Mouse (Mus musculus) embryo, embryonic 11 days (tissue): Measurements from ENCODE around the gene Stim2.

Experiments used
- DNase-seq: peaks from one replicate; pipeline ENCODE4 v3.0.0-alpha.2; 2015

Gene Stim2

GRCm38 (mm10) chr5:53995316-53995715, 3.0 kb upstream of the Stim2 start:
- DNase-seq: peak; percentile 80

- DNase-seq: no peak
Measured at GRCm38 (mm10) chr5:53996822-53997221, 1.5 kb upstream of the Stim2 start.

- peak; percentile 79 for DNase-seq
Measured at GRCm38 (mm10) chr5:53998743-53999460, 603 bp downstream of the Stim2 start.

GRCm38 (mm10) chr5:53999461-53999770, 1.1 kb downstream of the Stim2 start:
- DNase-seq: no peak

- peak; percentile 36 for DNase-seq
Measured at GRCm38 (mm10) chr5:53999831-54000230, 1.5 kb downstream of the Stim2 start.

- DNase-seq: no peak
Measured at GRCm38 (mm10) chr5:54001021-54001420, 2.7 kb downstream of the Stim2 start.

- no peak for DNase-seq
Measured at GRCm38 (mm10) chr5:54005111-54005864, 7.0 kb downstream of the Stim2 start.

- no peak for DNase-seq
Measured at GRCm38 (mm10) chr5:54005865-54006225, 7.5 kb downstream of the Stim2 start.

- no peak for DNase-seq
Measured at GRCm38 (mm10) chr5:54006845-54007244, 8.5 kb downstream of the Stim2 start.

GRCm38 (mm10) chr5:54007617-54008016, 9.3 kb downstream of the Stim2 start:
- DNase-seq: no peak

- no peak for DNase-seq
Measured at GRCm38 (mm10) chr5:54013271-54013670, 15.0 kb downstream of the Stim2 start.

GRCm38 (mm10) chr5:54017143-54017542, 18.8 kb downstream of the Stim2 start:
- no peak for DNase-seq

- no peak for DNase-seq
Measured at GRCm38 (mm10) chr5:54018856-54019255, 20.6 kb downstream of the Stim2 start.

- no peak for DNase-seq
Measured at GRCm38 (mm10) chr5:54019546-54019945, 21.2 kb downstream of the Stim2 start.

GRCm38 (mm10) chr5:54024610-54025009, 26.3 kb downstream of the Stim2 start:
- no peak for DNase-seq

- DNase-seq: no peak
Measured at GRCm38 (mm10) chr5:54025630-54026029, 27.3 kb downstream of the Stim2 start.

GRCm38 (mm10) chr5:54033217-54033616, 34.9 kb downstream of the Stim2 start:
- no peak for DNase-seq

- DNase-seq: peak; percentile 23
Measured at GRCm38 (mm10) chr5:54034680-54035079, 36.4 kb downstream of the Stim2 start.

GRCm38 (mm10) chr5:54038615-54039014, 40.3 kb downstream of the Stim2 start:
- no peak for DNase-seq

GRCm38 (mm10) chr5:54040527-54040926, 42.2 kb downstream of the Stim2 start:
- no peak for DNase-seq

GRCm38 (mm10) chr5:54042013-54042412, 43.7 kb downstream of the Stim2 start:
- no peak for DNase-seq

- no peak for DNase-seq
Measured at GRCm38 (mm10) chr5:54045523-54045922, 47.2 kb downstream of the Stim2 start.

- DNase-seq: no peak
Measured at GRCm38 (mm10) chr5:54046432-54046831, 48.1 kb downstream of the Stim2 start.

- peak; percentile 34 for DNase-seq
Measured at GRCm38 (mm10) chr5:54049145-54049733, 50.9 kb downstream of the Stim2 start.
